Mouse (Mus musculus) midbrain, embryonic 11.5 days (tissue): Measurements from ENCODE around the gene Btg1-ps1. TPM values are rescaled to one million over a fixed set of nuclear protein-coding genes. Genes with fewer than 3 reads are reported as not detected.
"Not testable (repeated sequence)": the region's sequence is repeated elsewhere in the genome, so short reads cannot be mapped to it uniquely, and the experiment has no call there.

Experiments used
- ATAC-seq: fragments of 200-750 bp; cut with Nextera tagmentation; 2 replicates; pipeline ENCODE4 v1.8.0; 2017; ENCODE audit warnings: moderate TSS enrichment, moderate library complexity; ENCODE audit not compliant: low FRiP score
- DNase-seq: peaks from one replicate; pipeline ENCODE4 v3.0.0; 2015; ENCODE audit warnings: low spot score; ENCODE audit errors: missing footprints
- H3K27ac ChIP-seq: fragments of 300-500 bp; sonication (generic); 2 replicates; pipeline ENCODE4 v1.5.1; 2014; ENCODE audit warnings: low read depth, low read length
- H3K27me3 ChIP-seq: fragments of 300-500 bp; sonication (generic); 2 replicates; pipeline ENCODE4 v1.6.1; 2014; ENCODE audit warnings: mild to moderate bottlenecking, low read length, moderate library complexity, mixed read lengths; ENCODE audit not compliant: control insufficient read depth, insufficient read depth
- H3K36me3 ChIP-seq: fragments of 300-500 bp; sonication (generic); 2 replicates; pipeline ENCODE4 v1.6.1; 2014; ENCODE audit warnings: mild to moderate bottlenecking, low read length, moderate library complexity, mixed read lengths; ENCODE audit not compliant: control insufficient read depth, insufficient read depth
- H3K4me1 ChIP-seq: fragments of 300-500 bp; sonication (generic); 2 replicates; pipeline ENCODE4 v1.6.1; 2014; ENCODE audit warnings: low read length; ENCODE audit not compliant: control insufficient read depth, insufficient read depth
- H3K4me2 ChIP-seq: fragments of 300-500 bp; sonication (generic); 2 replicates; pipeline ENCODE4 v1.6.1; 2014; ENCODE audit warnings: mild to moderate bottlenecking, moderate library complexity
- H3K4me3 ChIP-seq: fragments of 300-500 bp; sonication (generic); 2 replicates; pipeline ENCODE4 v1.5.1; 2014; ENCODE audit warnings: low read depth, low read length
- H3K9ac ChIP-seq: fragments of 300-500 bp; sonication (generic); 2 replicates; pipeline ENCODE4 v1.6.1; 2014; ENCODE audit warnings: low read length
- H3K9me3 ChIP-seq: fragments of 300-500 bp; sonication (generic); 2 replicates; pipeline ENCODE4 v1.6.1; 2016; ENCODE audit warnings: low read length; ENCODE audit not compliant: control insufficient read depth
- WGBS: fragments of 180-500 bp; shearing (Covaris S2); extraction: QIAGEN DNeasy Blood & Tissue Kit; methylation state at CpG from one replicate; pipeline ENCODE4 v1.1.7; 2014; 5-methylcytosine and 5-hydroxymethylcytosine counted together
- polyA plus RNA-seq: library from polyadenylated mRNA; unstranded; fragments of >200 nt; fragmentation: Nextera tagmentation; extraction: Ambion mirVana; gene quantifications from 2 replicates; pipeline ENCODE4 v1.2.1, GENCODE M21; 2014

The Btg1-ps1 gene
- polyA plus RNA-seq, result not detected in 2 replicates

DNA sequence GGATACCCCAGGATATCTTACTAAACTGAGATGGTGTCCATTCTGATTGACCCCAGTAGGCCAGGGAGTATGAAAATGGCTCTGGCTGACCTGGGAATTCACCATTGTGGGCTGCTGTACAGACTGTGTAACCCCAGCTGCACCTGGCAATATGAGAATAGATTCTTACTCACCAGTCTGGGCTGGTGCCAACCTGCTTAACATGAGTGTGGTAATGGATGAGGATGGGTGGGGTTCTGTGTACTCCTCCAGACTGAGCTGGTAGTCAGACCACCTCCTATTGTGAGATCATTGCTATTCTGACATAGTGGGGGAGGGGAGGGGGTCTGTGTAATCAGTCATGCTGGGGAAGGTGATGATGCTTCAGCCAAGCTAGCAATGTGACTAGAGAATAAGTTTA, at the start of gene Btg1-ps1:
Btg1-ps1 (minus strand) TSS at position 219 of the 400 bp plus-strand sequence.
- not testable (repeated sequence) for H3K36me3 ChIP-seq, H3K27me3 ChIP-seq, DNase-seq, H3K9ac ChIP-seq, ATAC-seq, H3K4me3 ChIP-seq, H3K27ac ChIP-seq, H3K9me3 ChIP-seq, H3K4me1 ChIP-seq, H3K4me2 ChIP-seq

DNA sequence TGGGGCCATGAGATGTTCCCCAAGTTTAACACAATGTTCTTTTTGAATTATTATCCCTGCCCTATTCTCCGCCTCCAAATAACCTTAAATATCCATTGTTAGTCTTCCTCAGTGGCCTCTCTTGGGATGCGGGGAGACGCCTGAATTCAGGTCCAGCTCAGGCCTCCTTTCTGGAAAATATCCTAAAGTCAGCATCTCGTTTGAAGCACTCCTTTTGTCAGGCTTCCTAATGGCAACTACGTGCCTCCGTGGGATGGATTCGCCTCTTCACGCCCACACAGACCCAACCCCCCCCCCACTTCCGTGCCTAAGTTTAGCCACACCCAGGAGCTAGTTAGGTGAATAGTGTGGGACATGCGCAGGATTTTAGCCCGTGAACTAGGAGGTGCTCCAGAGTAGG, 47.6 kb upstream of the Btg1-ps1 start, which contains the start of gene Rhox10:
Rhox10 (plus strand) TSS at position 301 of the 400 bp plus-strand sequence.
- Histone ChIP-seq H3K4me2 (no peak within 1 kb of the TSS), H3K27me3 (no peaks in the 10 kb centered on the region), H3K4me3 (no peak within 1 kb of the TSS), H3K4me1 (no peaks in the 10 kb centered on the region), H3K9ac (no peak within 1 kb of the TSS), H3K9me3 (no peaks in the 10 kb centered on the region), H3K27ac (no peak within 1 kb of the TSS), H3K36me3 (no peaks in the 10 kb centered on the region)
- WGBS, result 90% methylated on average over 11 of the region's 11 CpGs
- ATAC-seq, result no peak
- no peak for DNase-seq

DNA sequence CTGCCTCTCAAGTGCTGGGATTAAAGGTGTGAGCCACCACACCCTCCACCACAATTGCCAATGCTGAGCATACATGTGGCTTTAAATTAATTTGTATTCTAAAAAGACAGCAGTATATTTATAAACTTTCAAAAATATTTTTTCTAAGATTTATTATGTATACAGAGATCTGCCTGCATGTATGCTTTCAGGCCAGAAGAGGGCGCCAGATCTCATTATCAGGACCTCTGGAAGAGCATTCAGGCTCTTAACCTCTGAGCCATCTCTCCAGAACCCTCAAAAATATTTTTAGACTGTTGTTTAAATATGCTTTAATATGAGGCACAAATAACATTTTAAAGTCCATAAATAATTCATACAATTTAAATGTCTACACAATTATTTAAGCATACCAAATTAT, 42.9 kb upstream of the Btg1-ps1 start:
- no peak overlapping the region for H3K4me2 ChIP-seq
- ATAC-seq, result no peak
- H3K4me3 ChIP-seq, result no peak overlapping the region
- no peak overlapping the region for H3K27ac ChIP-seq
- WGBS, result 3% methylated on average over 1 of the region's 1 CpGs
- H3K36me3 ChIP-seq, result no peaks in the 10 kb centered on the region
- no peaks in the 10 kb centered on the region for H3K4me1 ChIP-seq
- no peak for DNase-seq
- no peaks in the 10 kb centered on the region for H3K9me3 ChIP-seq
- H3K9ac ChIP-seq, result no peak overlapping the region
- no peaks in the 10 kb centered on the region for H3K27me3 ChIP-seq

DNA sequence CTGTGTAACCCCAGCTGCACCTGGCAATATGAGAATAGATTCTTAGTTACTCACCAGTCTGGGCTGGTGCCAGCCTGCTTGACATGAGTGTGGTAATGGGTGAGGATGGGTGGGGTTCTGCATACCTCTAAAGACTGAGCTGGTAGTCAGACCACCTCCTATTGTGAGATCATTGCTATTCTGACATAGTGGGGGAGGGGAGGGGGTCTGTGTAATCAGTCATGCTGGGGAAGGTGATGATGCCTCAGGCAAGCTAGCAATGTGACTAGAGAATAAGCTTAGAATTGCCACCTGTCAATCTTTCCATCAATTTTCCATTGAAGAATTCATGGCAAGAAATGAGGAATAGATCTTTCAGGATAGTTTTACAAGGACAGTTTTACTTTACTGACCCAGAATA, 24.4 kb upstream of the Btg1-ps1 start, which contains the start of gene Btg1-ps2:
Btg1-ps2 (minus strand) TSS at position 101 of the 400 bp plus-strand sequence.
- not testable (repeated sequence) for H3K4me2 ChIP-seq, H3K36me3 ChIP-seq

DNA sequence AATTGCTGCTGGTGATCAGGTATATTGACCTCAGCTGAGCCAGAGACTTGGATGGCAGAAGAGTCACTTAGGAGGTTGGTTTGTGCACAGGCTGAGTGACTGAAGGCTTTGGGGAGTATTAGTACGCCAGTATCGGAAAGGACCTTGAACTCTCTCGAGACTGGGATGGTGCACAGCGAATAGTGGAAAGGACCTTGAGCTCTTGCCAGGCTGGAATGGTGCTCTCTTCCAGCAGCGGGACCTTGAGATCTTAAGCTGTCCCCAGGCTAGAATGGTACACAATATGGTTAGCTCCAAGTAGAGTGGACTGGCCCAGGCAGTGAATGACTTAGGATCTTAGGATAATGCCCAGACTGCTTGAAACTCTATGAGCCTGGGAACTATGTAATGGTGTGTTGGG, 21.1 kb upstream of the Btg1-ps1 start:
- no peak overlapping the region for H3K27ac ChIP-seq
- H3K4me1 ChIP-seq, result no peaks in the 10 kb centered on the region
- no peaks in the 10 kb centered on the region for H3K9me3 ChIP-seq
- H3K4me3 ChIP-seq, result no peak overlapping the region
- H3K36me3 ChIP-seq, result no peaks in the 10 kb centered on the region
- H3K4me2 ChIP-seq, result no peak overlapping the region
- ATAC-seq, result no peak
- no peak overlapping the region for H3K9ac ChIP-seq
- 93% methylated on average over 5 of the region's 5 CpGs for WGBS
- no peaks in the 10 kb centered on the region for H3K27me3 ChIP-seq
- no peak for DNase-seq

More for the DNA sequence above, 24.4 kb upstream of the Btg1-ps1 start, which contains the start of gene Btg1-ps2:
- DNase-seq, H3K4me1 ChIP-seq, H3K4me3 ChIP-seq, ATAC-seq, H3K9me3 ChIP-seq, H3K27me3 ChIP-seq, H3K27ac ChIP-seq, H3K9ac ChIP-seq: not testable (repeated sequence)

DNA sequence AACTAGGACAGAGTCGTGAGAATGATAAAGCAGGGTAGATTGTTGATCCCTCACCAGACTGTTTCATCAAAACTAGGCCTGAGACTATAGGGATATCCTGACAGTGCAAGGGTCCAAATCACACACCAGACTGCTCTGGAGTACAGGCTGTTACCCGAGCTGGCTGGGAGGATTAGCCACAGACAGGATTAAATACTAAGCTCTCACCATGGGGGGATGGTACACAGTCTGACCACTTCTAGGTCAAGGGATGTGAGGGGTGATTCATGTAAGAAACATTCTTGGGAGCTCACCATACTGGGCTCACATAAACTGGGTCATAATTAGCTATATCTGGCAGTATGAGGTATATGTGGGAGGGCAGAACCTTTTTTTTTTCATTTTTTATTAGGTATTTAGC, 15.2 kb upstream of the Btg1-ps1 start:
- Histone ChIP-seq H3K4me1 (no peaks in the 10 kb centered on the region), H3K27me3 (no peaks in the 10 kb centered on the region), H3K36me3 (no peaks in the 10 kb centered on the region), H3K4me3 (no peak overlapping the region), H3K9ac (no peak overlapping the region), H3K27ac (no peak overlapping the region), H3K9me3 (no peaks in the 10 kb centered on the region), H3K4me2 (no peak overlapping the region)
- no peak for ATAC-seq
- DNase-seq, result no peak
- 48% methylated on average over 2 of the region's 2 CpGs for WGBS

DNA sequence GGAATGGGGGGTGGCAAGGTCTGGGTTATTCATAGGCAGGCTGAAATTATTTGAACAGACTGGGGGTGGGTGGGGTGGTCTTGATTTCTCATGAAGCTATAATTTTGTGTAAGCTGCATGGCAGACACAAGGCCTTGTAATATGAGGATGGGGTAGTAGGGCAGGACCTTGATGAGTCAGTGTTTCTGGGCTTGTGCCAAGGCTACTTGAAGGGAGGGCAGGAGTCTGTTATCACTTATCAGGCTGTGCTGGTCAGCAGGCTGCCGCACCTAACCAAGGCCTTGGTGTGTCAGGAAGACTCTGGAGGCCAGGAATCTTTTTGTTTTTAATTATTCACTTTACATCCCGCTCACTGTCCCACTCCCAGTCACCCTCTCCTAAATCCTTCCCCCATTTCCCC, 9.9 kb downstream of the Btg1-ps1 start:
- H3K27ac ChIP-seq, result no peak overlapping the region
- whole genome bisulfite sequencing, result 79% methylated on average over 2 of the region's 2 CpGs
- H3K4me3 ChIP-seq, result no peak overlapping the region
- no peaks in the 10 kb centered on the region for H3K4me1 ChIP-seq
- H3K9me3 ChIP-seq, result no peaks in the 10 kb centered on the region
- H3K4me2 ChIP-seq, result no peak overlapping the region
- no peak overlapping the region for H3K9ac ChIP-seq
- ATAC-seq (no peak), DNase-seq (no peak)
- no peaks in the 10 kb centered on the region for H3K27me3 ChIP-seq
- no peaks in the 10 kb centered on the region for H3K36me3 ChIP-seq

Other genes with a start within 250 kb of the Btg1-ps1 start
- gene Rhox5, start 214.0 kb downstream of the Btg1-ps1 start, polyA plus RNA-seq, result 1.2 and 1.4 TPM in 2 replicates
- not detected in 2 replicates for gene Rhox6, start 191.9 kb downstream of the Btg1-ps1 start, polyA plus RNA-seq
- gene Rhox7a, start 187.1 kb downstream of the Btg1-ps1 start, polyA plus RNA-seq, result not detected in 2 replicates
- gene Rhox8, start 139.9 kb downstream of the Btg1-ps1 start, polyA plus RNA-seq, result 0.11 TPM in 1 of 2 replicates, not detected in the other
- not detected in 2 replicates for gene Rhox7b, start 121.6 kb downstream of the Btg1-ps1 start, polyA plus RNA-seq
- not detected in 2 replicates for gene Rhox9, start 117.0 kb downstream of the Btg1-ps1 start, polyA plus RNA-seq
- not detected in 2 replicates for gene Btg1-ps2, start 24.3 kb upstream of the Btg1-ps1 start, polyA plus RNA-seq
- not detected in 2 replicates for gene Rhox10, start 47.7 kb upstream of the Btg1-ps1 start, polyA plus RNA-seq
- gene Rhox11, start 66.3 kb upstream of the Btg1-ps1 start, polyA plus RNA-seq, result not detected in 2 replicates
- not detected in 2 replicates for gene Rhox12, start 92.1 kb upstream of the Btg1-ps1 start, polyA plus RNA-seq
- gene Rhox13, start 102.4 kb upstream of the Btg1-ps1 start, polyA plus RNA-seq, result not detected in 2 replicates
- gene Zbtb33, start 171.0 kb upstream of the Btg1-ps1 start, polyA plus RNA-seq, result 9.2 and 10.7 TPM in 2 replicates
- 14.7 and 16.2 TPM in 2 replicates for gene Tmem255a, start 233.6 kb upstream of the Btg1-ps1 start, polyA plus RNA-seq